Mouse (Mus musculus) spleen, adult 18-20 months (tissue): ENCODE data around the gene Gpr160.
"Not testable (repeated sequence)": the region's sequence is repeated elsewhere in the genome, so short reads cannot be mapped to it uniquely, and the experiment has no call there.

Source experiments
- DNase-seq, 2 experiments: peaks; one replicate each; pipeline ENCODE4 v3.0.0; 2022; ENCODE audit warnings: mixed read lengths in 2 of 2

The Gpr160 gene

DNA sequence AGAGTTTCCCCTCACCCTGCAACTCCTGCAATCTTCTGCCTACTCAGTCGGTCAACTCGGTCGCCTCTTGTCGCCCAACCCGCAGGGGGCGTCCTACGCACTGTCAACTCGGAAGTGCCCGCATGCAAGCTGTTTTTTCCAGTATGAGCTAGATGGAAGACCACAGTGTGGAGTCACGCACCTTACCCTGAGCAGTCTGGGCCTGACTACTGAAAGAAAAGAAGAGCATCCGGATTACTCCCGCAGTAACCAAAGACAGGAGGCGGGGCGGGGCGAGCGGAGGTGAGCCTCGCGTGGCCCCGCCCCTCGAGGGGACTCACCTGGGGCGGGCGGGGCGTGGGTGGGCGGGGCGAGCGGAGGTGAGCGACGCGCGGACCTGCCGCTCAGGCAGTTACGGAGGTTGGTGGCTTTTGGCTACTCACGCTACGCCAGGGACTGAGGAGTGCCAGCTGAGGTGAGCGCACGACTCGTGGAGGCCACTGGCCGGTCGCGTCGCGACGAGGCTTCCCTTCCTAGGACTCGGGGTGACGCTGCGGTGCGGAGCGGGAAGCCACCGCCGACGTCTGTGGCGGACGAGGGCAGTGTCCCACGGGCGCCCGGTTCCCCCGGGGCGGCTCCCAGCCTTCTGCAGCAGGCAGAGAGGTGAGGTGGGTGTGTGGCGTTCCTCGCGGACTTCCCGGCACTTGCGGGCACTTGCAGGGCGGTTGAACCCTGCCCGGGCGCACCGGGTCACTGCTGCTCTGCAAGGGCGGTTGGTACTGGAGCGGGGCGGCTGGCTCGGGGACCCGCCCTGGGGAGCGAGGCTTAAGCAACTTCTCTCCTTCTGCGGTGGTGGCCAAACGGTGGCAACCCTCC lies at the start of gene Gpr160:
TSS of gene Gpr160 (plus strand) at position 347 of the 855 bp plus-strand sequence.
- peak; percentile 44 to 73 for DNase-seq

DNA sequence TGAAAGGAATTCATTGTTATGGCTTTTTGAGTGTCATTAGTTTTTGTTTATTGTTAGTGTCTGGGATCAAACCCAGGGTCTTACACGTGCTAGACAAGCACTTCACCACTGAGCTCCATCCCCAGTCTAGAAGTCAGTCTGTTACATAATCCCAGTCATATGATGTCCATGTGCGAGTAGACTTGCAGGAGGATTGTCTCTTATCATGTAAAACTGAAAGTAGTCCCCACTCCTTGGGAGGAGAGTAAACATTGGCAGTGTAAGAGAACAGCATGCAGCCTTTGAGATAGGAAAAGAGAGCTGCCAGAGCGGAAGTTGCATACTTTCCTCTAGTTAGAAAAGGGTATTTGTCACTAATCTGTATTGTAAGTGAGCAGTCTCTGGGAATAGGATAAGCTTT lies 42.9 kb upstream of the Gpr160 start:
- no peak for DNase-seq

DNA sequence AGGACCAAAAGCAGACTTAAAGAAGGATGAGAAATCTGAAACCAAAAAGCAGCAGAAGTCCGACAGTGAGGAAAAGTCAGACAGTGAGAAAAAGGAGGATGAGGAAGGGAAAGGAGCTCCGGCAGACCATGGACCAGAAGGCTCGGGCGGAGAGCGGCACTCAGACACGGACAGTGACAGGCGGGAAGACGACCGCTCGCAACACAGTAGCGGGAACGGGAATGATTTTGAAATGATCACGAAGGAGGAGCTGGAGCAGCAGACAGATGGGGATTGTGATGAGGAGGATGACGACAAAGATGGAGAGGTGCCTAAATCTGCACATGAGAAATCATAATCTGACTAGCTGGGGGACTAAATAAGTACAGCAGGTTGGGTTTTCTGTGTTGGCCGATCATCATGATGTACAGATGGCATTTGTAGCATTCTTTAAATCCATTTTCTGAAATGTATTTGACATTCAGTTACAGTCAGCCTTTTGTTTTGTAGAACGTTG lies 37.1 kb upstream of the Gpr160 start:
- DNase-seq, result no peak

DNA sequence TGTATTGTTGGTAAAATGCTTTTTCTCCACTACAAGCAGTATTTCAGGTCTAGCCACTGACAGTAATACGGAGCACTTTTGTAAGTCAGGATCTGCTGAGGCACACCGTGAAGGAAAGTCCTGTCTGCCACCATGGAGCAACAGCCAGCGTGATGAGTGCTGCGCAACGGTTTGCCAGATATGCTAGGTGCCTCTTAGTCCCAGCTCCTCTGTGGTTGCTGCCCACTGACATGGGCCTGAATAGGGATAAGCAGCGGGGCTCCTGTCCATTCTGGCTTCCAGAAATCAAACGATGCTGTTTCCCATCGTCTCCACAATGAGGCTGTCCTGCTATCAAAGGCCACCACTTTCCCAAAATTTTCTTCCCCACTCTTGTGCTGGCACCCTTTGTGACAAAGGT lies 33.6 kb upstream of the Gpr160 start:
- no peak for DNase-seq

DNA sequence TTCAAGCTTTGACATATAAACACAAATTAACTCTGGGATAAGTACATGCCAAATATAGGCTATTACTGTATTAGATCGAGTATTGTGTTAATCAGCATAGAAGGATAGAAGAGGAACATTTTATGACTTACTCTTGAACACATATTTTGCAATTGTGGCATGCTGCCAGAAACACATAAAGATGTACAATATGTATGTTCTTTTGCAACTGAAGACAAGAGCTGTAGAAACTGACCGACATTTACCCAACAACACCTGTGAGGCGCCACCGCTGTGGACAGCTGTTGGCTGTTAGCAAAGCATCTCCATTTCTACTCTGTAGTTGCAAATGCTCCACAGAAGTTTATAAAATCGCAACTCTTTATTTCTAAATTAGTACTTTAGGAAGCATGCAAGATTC lies 29.7 kb upstream of the Gpr160 start:
- no peak for DNase-seq

DNA sequence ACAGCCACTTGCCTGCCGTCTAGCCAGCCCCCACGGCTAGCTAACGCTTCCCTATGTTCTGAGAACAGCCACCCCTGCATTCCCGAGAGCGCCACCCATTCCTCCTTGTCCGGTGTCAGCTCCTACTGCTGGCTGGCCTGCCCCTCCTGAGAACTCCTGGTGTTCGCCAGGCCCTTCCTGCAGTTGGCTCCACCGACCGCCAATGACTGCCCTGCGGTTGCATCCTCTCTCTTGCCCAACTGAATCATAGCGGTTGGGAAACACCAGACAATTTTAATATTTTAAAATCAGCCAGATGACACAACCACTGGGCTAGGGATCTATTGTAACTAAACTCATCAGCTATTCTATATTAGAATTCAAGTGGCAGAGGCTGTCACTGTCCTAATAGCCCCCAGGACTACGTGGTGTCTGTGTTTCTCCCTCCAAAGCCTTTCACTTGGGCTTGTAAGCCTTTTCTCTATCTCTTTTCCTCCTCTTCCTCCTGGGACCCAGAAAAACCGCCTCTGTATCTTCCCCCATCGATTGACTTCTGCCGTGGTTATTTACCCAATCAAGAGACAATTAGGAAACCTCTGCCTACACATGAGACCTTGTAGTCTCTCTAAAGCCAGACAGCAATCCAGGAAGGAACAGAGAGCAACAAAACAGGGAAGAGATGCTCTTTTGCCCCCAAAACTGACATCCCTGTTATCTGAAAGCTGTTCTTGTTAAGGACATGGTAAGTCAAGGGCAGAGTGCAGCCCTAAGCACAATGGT lies 23.7 kb upstream of the Gpr160 start:
- DNase-seq, result no peak

DNA sequence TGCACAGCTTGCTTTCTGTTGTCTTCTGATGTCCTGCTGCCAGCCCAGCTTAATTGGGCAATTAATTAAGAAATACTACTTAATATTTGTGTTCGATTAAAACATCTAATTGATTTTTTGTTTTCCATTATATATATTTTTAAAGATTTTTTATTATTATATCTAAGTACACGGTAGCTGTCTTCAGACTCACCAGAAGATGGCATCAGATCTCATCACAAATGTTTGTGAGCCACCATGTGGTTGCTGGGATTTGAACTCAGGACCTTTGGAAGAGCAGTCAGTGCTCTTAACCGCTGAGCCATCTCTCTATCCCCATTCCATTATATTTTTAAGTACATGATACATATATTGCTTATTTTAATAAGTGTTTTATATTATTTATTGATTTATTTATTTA lies 22.5 kb upstream of the Gpr160 start:
- DNase-seq, result no peak

DNA sequence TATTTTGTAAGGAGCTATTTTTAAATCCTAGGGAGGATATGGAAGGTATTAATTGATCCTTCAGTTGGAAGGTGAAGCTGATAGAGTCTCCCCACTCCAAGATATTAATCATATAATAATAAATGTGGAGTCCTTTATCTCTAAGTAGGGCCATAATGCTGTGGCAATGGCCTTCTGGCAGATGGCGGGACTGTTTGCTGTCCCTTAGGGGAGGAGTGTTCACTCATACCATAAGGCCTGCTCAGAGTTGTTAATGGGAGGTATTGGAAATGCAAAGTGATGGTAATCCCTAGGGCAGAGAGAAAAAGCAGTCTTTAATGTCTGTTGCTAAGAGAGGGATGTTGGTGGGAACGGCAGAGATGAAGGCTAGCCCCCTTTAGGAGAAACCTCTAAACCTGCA lies 10.0 kb upstream of the Gpr160 start:
- no peak for DNase-seq

DNA sequence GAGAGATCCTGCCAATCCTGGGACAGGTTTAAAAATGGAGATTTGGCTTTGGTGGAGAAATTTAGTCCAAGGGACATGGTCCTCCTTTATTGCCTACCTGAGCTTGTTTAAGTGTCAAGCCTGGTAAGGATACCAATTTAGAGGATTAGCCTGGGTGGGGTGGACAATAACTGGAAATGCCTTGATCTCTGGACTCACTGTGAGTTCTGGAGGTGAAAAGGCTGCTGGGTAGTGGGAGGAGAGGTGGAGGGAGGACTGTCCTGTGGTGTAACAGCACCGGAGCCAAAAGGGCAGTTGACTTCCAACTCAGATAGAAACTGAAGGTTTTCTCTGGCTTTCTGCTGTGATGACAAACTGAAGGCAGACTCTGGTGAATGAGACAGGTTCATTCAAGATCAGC lies 8.3 kb upstream of the Gpr160 start:
- no peak for DNase-seq

DNA sequence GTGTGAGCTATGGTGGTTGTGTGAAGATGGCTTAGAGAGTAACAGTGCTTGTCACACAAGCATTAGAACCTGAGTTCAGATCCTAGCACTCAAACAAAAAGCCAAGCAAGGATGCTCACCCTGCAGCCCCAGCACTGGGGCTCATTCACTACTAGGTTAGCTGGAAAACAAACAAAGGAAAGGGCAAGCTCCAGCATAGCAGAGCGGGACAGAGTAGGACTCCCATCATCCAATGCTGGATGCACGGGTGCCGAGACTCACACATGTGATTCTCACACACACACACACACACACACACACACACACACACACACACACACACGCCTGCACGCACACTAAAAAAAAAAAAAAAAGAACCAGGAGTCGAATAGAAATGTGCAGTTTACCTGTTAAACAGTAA lies 4.3 kb upstream of the Gpr160 start:
- DNase-seq, result no peak

DNA sequence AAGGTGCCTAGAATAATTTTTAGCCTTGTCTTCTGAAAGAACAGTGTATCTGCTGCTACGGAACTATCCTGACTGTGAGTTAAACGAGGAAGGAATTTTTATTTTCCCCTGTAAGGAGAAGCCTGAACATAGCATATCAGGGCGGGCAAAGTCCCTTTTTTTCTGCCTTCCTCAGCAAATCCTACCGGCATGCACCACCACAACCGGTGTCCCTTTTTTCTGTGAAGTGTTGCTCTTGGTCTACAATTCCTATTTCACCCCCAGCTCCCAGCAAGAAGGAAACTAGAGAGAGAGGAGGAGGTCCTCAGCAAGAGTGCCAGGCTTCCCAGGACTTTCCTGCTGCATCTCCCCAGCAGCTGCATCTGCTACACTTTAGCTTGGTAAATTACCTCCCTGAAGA lies 2.2 kb upstream of the Gpr160 start:
- no peak for DNase-seq

DNA sequence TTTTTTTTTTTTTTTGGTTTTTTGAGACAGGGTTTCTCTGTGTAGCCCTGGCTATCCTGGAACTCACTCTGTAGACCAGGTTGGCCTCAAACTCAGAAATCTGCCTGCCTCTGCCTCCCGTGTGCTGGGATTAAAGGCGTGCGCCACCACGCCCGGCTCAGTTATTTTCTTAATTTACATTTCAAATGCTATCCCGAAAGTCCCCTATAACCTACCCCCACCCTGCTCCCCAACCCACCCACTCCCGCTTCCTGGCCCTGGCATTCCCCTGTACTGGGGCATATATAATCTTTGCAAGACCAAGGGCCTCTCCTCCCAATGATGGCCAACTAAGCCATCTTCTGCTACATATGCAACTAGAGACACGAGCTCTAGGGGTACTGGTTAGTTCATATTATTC lies 3.8 kb downstream of the Gpr160 start:
- not testable (repeated sequence) for DNase-seq

DNA sequence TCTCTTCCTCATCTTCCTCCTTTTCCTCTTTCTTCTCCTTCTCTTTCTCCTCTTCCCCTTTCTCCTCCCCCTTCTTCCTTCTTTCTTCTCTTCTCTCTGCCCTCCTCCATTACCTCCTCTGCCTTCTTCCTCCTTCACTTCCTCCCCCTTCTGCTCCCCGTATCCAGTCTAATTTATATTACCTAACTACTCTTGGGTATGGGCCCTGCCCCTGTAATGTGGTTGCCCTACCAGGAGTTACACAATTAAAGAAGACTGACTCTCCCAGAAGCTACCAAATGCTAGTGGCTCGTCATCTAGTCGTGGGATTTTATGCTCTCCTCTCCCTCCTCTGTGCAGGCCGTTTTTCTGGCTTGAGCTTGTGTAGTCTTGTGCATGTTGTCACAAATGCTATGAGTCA lies 5.0 kb downstream of the Gpr160 start:
- no peak for DNase-seq

DNA sequence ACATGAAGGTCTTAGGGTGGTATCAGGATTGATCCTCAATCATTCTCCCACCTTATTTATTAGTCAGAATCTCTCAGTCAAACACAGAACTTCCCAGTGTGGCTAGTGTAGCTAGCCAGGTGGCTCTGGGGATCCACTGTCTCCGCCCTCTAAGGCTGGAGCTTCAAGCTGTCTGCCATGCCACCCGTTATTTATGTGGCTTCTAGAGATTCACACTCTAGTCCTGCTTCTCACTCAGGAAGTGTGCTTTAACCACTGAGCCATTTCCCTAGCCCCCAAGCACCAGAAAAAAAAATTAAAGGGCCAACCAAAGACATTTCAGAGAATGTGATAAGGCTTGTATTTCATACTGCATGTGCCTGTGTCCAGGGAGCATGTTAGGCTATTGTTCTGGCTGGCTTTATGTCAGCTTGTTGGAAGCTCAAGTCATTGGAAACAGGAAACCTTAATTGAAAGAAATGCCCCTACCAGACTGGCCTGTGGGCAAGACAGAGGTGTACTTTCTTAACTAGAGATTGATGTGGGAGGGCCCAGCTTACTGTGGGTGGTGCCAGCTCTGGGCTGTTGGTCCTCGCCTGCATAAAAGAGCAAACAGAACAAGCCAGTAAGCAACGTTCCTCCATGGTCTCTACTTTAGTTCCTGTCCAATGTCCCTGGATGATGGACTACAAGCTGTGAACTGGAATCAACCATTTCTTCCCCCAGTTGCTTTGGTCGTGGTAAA lies 8.1 kb downstream of the Gpr160 start:
- DNase-seq, result no peak

DNA sequence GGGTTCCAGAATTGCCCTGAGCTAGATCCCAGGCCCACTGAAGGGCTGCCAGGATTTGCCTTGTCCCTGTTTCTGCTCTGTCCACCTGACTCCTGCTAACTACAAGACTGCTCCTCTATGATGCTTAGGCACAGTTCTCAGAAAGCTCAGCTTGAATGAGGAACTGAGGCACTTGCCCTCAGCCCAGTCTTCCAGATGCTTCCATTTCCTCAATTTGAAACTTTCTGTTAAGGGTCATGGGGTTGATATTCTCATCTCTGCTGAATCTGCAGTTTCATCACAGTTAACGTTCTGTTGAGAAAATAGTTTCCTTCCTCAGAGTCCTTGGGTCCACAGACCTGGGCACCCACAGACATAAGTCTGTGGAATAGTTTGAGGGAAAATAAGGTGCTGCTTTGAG lies 8.9 kb downstream of the Gpr160 start:
- no peak for DNase-seq

DNA sequence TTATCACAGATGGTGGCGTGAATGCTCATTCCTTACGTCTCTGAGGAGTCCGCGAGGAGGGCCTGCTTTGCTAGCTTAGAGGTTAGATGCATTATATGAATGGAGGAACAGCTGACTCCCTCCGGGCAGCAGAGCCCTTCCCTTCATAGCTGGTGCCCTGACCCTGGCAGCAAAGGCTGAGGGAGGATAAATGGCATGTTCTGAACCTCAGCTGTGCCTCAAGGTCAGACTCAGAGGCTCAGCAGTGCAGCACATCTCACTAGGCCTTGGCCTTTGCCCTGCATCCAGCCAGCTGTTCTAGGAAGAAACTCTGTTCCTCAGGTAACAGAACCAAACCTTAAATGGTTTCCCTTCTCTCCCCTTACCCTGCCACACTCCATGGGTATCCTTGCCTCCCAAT lies 12.4 kb downstream of the Gpr160 start:
- no peak for DNase-seq

DNA sequence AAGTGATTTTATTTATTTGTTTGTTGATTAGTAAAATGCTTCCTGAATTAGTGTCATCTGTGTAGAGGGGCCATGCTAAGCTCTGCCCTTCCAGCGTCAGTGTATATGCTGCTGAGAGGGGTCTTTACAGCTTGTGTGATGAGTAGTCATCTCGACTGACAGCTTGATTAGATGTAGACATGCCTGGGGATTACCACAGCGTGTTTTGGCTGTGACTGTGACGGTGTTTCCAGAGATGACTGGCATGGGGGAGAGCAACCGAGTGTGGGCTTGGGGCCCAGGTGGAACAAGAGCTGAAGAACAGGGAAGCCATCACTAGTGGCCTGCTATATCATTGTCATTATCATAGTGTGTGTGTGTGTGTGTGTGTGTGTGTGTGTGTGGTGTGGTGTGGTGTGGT lies 12.9 kb downstream of the Gpr160 start:
- no peak for DNase-seq

DNA sequence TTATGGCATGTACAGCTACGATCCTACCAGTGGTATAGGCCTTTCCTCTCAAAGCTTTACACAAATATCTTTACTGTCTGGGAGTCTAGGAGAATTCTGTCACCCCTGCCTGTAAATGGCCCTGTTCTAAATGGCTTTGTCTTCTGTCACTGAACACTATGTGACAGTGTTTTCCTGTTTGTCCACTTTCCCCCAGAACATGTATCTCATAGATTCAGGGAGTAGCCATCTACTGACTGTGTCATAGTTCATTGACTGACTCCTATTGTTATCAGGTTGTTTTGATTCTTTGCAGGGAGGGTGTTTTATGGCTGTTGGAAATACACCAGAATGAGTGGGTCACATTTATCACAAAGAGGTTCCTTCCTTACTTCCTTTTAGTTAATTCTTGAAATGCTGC lies 14.2 kb downstream of the Gpr160 start:
- no peak for DNase-seq

DNA sequence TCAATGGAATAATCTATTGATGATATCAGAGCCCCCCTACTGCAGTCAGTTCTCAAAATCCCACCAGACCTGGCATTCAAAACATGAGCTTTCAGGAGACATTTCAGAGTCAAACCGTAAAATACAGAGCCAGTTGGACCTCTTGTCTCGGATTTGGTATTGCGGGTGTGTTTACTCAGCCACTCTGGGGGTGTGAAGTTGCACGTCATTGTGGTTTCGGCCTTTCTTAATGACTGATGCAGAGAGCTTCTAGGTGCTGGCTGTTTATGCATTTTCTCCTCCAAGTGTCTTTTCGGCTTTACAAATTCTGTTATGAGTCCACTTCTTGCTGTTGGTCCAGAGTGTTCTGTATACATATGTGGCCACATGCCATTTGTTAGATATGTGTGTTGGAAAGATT lies 21.0 kb downstream of the Gpr160 start:
- DNase-seq, result no peak

DNA sequence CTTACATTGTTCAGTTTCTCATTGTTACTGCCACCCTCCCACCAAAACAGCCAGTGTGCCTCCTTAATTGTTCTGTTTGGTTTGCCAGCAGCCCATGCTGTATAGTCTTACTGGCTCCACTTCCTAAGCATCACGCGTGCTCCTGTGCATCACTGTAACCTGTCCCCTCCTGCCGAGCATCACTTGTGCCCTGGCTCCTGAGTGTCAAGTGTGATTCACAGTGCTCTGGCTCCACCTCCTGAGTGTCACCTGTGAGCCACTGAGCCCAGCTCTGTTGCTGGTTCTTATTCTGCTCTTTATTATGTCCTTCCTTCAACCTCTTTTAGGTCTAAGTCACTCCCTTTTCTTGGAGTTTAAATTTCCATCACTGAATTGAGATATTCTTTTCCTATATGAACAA lies 31.7 kb downstream of the Gpr160 start:
- no peak for DNase-seq

DNA sequence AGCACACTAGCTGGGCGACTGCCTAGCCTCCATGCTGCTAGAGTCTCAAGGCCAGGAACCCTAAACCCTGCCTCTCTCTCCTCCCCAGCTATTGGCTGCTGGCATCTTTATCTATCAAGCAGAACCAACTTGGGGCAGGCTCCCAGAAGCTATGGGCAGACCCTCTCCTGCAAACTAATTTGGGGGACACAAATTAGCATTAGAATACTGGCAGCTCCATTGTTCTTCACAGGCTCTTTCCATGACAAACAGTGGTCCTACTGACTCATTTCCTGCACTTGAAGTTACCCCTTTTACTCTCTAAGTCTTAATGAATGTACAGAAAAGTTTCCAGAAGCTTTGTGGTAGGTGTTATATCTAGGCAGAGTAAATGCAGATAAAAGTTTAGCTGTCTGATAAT lies 33.3 kb downstream of the Gpr160 start:
- DNase-seq, result no peak

DNA sequence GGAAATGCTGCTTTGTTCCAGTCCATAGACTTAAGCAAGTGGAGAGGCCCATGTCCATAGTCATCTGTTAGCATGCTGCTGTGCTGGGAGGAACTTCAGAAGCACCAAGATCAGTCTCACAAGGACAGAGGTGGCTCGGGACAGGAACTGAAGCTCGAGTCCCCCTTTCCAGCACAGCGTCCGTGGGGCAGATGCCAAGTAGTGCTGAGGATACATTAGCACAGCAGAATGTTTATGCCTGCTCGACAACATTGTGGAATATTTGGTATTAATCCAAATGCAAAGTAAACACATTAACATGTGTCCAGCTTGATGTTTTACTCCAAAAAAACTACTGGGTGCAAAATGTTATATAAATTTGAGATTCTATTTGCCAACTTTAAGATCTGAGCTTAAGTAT lies 41.0 kb downstream of the Gpr160 start:
- no peak for DNase-seq

DNA sequence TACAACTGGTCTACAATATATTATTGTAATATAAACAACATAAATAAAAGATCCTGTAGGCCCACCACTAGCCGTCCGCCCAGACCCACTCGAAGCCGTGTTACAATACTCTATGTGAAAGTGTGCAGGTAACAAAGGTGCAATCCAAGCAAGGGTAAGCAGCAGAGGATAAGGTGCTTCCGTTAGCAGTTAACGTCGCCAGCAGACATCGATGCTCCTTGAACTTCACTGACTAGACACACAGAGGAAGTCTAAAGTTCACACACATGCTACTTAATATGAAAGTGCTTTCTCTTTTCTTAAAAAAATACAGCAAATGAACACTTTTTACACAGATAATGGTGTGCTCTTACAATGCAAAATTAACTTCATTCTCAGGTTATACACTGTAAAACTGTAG lies 43.7 kb downstream of the Gpr160 start:
- DNase-seq, result no peak

DNA sequence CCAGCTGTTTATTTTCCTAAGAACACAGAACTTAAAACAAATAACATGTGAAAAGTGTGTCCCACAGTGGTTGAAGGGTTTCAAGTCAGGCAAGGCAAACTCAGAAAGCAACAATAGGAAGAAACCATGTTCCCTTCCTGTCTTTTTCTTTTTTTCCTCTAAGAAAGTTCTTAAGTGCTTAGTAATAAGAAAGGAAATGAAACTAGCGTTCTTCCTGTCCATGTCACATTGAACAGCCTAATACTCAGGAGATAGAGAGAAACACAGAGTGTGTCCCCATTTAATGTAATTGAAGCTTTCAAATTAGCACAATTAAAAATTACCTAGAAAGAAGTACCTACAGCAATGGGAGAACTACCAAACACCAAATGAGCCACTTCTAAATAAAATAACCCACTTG lies 48.9 kb downstream of the Gpr160 start:
- no peak for DNase-seq
